Mouse (Mus musculus) cortical plate, adult 2 months (tissue): ENCODE measurements around the gene Vpreb3.

Experiments used
- CTCF ChIP-seq: fragments of 200-500 bp; IDR thresholded peaks from 2 replicates; pipeline ENCODE4 v1.5.1; 2011; ENCODE audit warnings: mild to moderate bottlenecking, control low read depth, low read length; ENCODE audit not compliant: insufficient read depth; ENCODE audit errors: extremely low read depth
- POLR2A ChIP-seq: fragments of 200-500 bp; IDR thresholded peaks from 2 replicates; pipeline ENCODE4 v1.6.1; 2011; ENCODE audit warnings: mild to moderate bottlenecking, low read length, control low read depth; ENCODE audit not compliant: insufficient read depth; ENCODE audit errors: extremely low read depth

GRCm38 (mm10) chr10:75949053-75950045 lies 6.5 kb downstream of the Vpreb3 start:
- TF ChIP-seq CTCF (no peak), POLR2A (no peak)
